ENCODE assay signal across 8 mouse cellular contexts in the genomic region with DNA sequence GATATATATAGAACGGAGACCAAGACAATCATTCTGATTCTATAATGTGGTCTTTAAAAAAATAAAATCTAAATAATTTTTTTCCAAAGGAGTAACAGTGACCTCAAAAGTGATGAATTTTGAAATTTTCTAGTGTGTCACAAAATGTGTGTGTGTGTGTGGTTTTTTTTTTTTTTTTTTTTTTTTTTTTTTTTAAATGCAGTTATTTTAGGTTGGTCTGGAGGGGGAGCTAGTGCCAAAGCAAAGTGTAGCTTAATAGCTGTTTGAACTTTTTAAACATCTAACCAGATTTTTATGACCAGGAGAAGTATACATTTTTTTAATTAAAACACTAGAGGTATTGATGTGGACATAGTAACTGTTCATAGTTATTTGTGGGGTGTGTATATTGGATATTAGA. TPM values are rescaled to one million over a fixed set of nuclear protein-coding genes. Genes with fewer than 3 reads are reported as not detected.
DNase-seq lines count a peak whose midpoint lies in the region; ATAC-seq and TF ChIP-seq lines count a peak whose summit lies in the region.

No protein-coding gene starts in this region.

- no peak overlapping the region for H3K27ac ChIP-seq in gastrocnemius, adult 2 months
- H3K27ac ChIP-seq in midbrain, postnatal 0 days (ENCODE audit: low read depth, low read length): no peak overlapping the region
- no peak overlapping the region for H3K27ac ChIP-seq in midbrain, embryonic 13.5 days

- H3K9ac ChIP-seq in midbrain, postnatal 0 days (replicated peaks; ENCODE audit: low read length, poor library complexity, severe bottlenecking): no peak overlapping the region
- no peak overlapping the region for H3K9ac ChIP-seq in midbrain, embryonic 13.5 days (replicated peaks)

- no peaks in the 10 kb centered on the region for H3K9me3 ChIP-seq in midbrain, postnatal 0 days (ENCODE audit: low read length)
- H3K9me3 ChIP-seq in midbrain, embryonic 13.5 days: no peaks in the 10 kb centered on the region

- peak overlapping the region; percentile 39; the same call in 1 of the 2 replicates for H3K4me2 ChIP-seq in midbrain, postnatal 0 days (ENCODE audit: low read depth, low read length, poor library complexity, severe bottlenecking)
- H3K4me2 ChIP-seq in midbrain, embryonic 13.5 days (replicated peaks): no peak overlapping the region

- H3K27me3 ChIP-seq in midbrain, postnatal 0 days (ENCODE audit: insufficient read depth, low read length): no peaks in the 10 kb centered on the region
- no peaks in the 10 kb centered on the region for H3K27me3 ChIP-seq in midbrain, embryonic 13.5 days

- peak; percentile 55 for TF ChIP-seq CTCF in gastrocnemius, adult 2 months (IDR thresholded peaks at IDR 0.05)
- TF ChIP-seq CTCF in midbrain, postnatal 0 days (IDR thresholded peaks at IDR 0.05): peak; percentile 65

- WGBS in midbrain, postnatal 0 days: 52% methylated on average over 1 of the region's 1 CpGs
- WGBS in midbrain, embryonic 13.5 days: 80% methylated on average over 1 of the region's 1 CpGs

- no peaks in the 10 kb centered on the region for H3K36me3 ChIP-seq in midbrain, postnatal 0 days (ENCODE audit: insufficient read depth, low read length)
- no peaks in the 10 kb centered on the region for H3K36me3 ChIP-seq in midbrain, embryonic 13.5 days

- no peak for DNase-seq in gastrocnemius, adult 2 months
- DNase-seq in gastrocnemius, postnatal 4 days (ENCODE audit: low spot score in 2 of 2): no peak
- DNase-seq in midbrain, postnatal 0 days (ENCODE audit: low spot score): peak; percentile 75
- DNase-seq in embryo, embryonic 11 days: peak; percentile 61
- peak; percentile 49 for DNase-seq in telencephalon, adult 2 months (ENCODE audit: low read depth, low spot score)
- no peak for DNase-seq in testis, postnatal 10 days (ENCODE audit: low spot score)

- H3K4me3 ChIP-seq in gastrocnemius, adult 2 months: peak overlapping the region; percentile 98
- 0 out of 2 replicates have a peak overlapping the region, but pooled peaks have one; percentile 16 for H3K4me3 ChIP-seq in midbrain, postnatal 0 days (ENCODE audit: low read depth, low read length)
- H3K4me3 ChIP-seq in midbrain, embryonic 13.5 days (replicated peaks): no peak overlapping the region

- no peak for ATAC-seq in midbrain, postnatal 0 days (ENCODE audit: low FRiP score)
- ATAC-seq in midbrain, embryonic 13.5 days: no peak
- ATAC-seq in monocyte, adult 5-6 weeks (replicated peaks; ENCODE audit: insufficient number of reproducible peaks, low FRiP score, low TSS enrichment, poor library complexity, severe bottlenecking): no peak

- intact Hi-C loops in gastrocnemius, adult 2 months (cut with DNase I): no loop called here

- H3K4me1 ChIP-seq in midbrain, postnatal 0 days (ENCODE audit: insufficient read depth, low read length): no peaks in the 10 kb centered on the region
- peaks cover 15% of the 10 kb centered on the region for H3K4me1 ChIP-seq in midbrain, embryonic 13.5 days (replicated peaks)

RNA-seq across cellular contexts. Expression of a gene that starts 2.9 kb away (rescaled TPM):
- total RNA-seq in gastrocnemius, adult 2 months (2021): 10 to 100 TPM; 14.9 to 16.5 TPM
- 10 to 100 TPM; 29.8 to 30.9 TPM for total RNA-seq in gastrocnemius, postnatal 4 days (2021)
- 62.3 and 74.1 TPM in 2 replicates for total RNA-seq in midbrain, postnatal 0 days (2014; rRNA removed)
- polyA plus RNA-seq in midbrain, postnatal 0 days (2015; fragmentation: Nextera tagmentation; extraction: Ambion mirVana): 73.4 and 74.1 TPM in 2 replicates
- polyA plus RNA-seq in midbrain, embryonic 13.5 days (2015; fragmentation: Nextera tagmentation; extraction: Ambion mirVana): 48.6 and 51.1 TPM in 2 replicates
- total RNA-seq in monocyte, adult 5-6 weeks (2017): 41.2 to 45.0 TPM (median 43.4 TPM) in 3 replicates

Comparison
In these comparisons a context has a peak if more than half of its experiments do, and no peak if none do; other contexts are left out.
1. DNase-seq: peak in midbrain, postnatal 0 days (single experiment), embryo, embryonic 11 days (single experiment) and telencephalon, adult 2 months (single experiment); none in gastrocnemius, adult 2 months (single experiment), gastrocnemius, postnatal 4 days (0 of 2) and testis, postnatal 10 days (single experiment).